Mouse (Mus musculus): ENCODE data around the gene Gm42906. TPM values are rescaled to one million over a fixed set of nuclear protein-coding genes. Genes with fewer than 3 reads are reported as not detected.

The Gm42906 gene
- polyA plus RNA-seq, 1 experiment from 2014 or later, result not detected

DNA sequence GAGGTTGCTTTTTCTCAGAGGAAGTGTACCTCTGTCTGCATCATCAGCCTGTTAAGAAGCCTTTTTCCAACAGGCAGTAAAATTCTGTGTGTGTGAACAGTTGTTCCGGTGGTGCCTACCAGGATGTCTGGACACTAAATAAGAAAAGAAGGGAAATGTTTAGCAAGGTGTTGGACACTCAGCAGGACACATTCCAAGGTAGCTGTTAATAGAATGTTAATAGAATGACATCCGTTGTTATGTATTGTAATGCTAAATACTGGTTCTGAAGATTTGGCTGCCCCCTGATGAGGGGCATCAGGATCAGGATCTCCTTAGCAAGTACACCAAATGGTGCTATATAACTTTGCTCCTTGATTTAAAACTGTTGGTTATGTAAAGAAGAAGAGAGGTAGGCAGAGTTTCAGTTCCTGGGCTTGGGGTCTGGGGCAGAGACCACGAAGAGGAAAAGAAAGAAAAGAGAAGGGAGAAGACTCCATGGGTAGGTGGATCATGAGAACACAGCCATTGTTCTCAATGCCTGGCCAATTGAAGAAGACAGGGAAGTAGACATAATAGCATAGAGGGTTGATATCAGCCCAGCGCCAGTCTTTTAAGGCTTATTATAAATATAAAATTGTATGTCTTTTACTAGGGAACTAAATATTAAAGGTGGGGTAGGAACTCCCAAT lies 204.1 kb downstream of the Gm42906 start:
- H3K27me3 ChIP-seq, result no peaks in the 10 kb centered on the region
- no peak overlapping the region for H3K4me3 ChIP-seq
- no peak overlapping the region for H3K4me2 ChIP-seq
- H3K27ac ChIP-seq, result no peak overlapping the region
- no peaks in the 10 kb centered on the region for H3K9me3 ChIP-seq
- H3K36me3 ChIP-seq, result 0 out of 2 replicates have a peak, but pooled peaks cover 4% of the 10 kb centered on the region
- no peak overlapping the region for H3K9ac ChIP-seq
- 55% methylated on average over 4 of the region's 4 CpGs for WGBS
- no peaks in the 10 kb centered on the region for H3K4me1 ChIP-seq
- no peak for ATAC-seq (ENCODE audit: borderline replicate concordance, extremely low read depth, low FRiP score, low TSS enrichment)

DNA sequence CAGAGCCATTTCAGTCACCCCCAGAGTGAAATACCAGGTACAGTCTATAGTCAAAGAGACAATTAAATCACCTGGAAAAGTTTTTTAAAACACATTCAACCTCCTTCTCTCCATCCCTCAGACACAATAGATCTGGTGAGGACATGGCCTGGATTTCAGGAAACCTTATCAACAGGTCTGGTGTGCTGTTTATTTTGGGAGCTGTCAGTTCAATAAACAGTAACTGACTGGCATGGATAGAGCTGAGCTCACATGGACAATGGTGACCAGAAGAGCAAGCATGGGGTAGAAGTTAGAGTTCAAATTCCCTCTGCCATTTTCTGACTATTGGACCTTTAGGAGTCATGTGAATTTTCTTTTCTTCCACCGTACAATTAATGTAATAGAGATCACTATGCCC lies 205.2 kb downstream of the Gm42906 start:
- Histone ChIP-seq H3K27me3 (no peaks in the 10 kb centered on the region), H3K36me3 (0 out of 2 replicates have a peak, but pooled peaks cover 4% of the 10 kb centered on the region), H3K27ac (no peak overlapping the region), H3K4me2 (no peak overlapping the region), H3K4me3 (no peak overlapping the region), H3K4me1 (no peaks in the 10 kb centered on the region), H3K9me3 (no peaks in the 10 kb centered on the region), H3K9ac (no peak overlapping the region)
- WGBS, result 83% methylated on average over 1 of the region's 1 CpGs
- no peak for ATAC-seq (ENCODE audit: borderline replicate concordance, extremely low read depth, low FRiP score, low TSS enrichment)

DNA sequence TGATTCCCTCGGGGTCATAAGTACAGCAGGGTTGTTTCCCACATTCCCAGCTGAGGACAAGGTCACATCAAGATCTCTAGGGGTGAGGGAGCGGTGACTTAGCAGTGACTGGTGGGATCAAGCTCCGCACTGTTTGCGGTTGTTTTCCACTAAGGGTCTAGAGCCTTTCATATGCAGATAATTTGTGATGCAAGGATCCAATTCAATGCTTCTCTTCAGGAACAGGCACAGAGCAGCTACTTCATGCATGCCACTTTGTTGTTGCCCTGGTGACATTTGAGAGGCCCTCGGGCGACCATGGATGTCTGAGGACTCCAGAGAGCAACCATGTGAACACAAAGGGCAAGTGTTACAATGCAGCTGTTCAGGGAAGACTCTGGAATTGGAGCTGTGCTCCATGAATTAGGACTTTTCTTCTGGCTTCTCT lies 209.3 kb downstream of the Gm42906 start:
- Histone ChIP-seq H3K4me3 (no peak overlapping the region), H3K4me2 (no peak overlapping the region), H3K36me3 (0 out of 2 replicates have a peak, but pooled peaks cover 4% of the 10 kb centered on the region), H3K27ac (no peak overlapping the region), H3K27me3 (no peaks in the 10 kb centered on the region), H3K9me3 (no peaks in the 10 kb centered on the region), H3K9ac (no peak overlapping the region), H3K4me1 (no peaks in the 10 kb centered on the region)
- ATAC-seq (ENCODE audit: borderline replicate concordance, extremely low read depth, low FRiP score, low TSS enrichment), result no peak
- 63% methylated on average over 6 of the region's 6 CpGs for WGBS

DNA sequence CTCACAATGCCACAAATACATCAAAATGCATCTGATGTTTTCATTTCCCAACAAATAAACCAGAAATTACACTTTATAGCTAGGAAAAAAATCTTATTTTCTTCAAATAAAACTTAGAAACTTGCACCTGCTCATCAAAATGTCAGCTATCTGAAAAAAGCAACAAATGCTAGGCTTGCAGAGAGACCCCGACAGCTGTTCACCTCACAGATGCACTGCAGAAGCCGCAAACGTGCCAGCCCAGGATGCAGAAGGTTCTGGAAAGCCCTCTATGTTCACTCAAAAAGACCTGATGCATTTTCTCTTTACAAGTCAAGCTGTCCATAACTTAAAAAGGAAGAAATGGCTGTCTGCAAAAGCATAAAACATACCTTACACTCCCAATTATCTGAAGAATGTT lies 214.9 kb downstream of the Gm42906 start:
- Histone ChIP-seq H3K4me2 (no peak overlapping the region), H3K27me3 (no peaks in the 10 kb centered on the region), H3K4me1 (no peaks in the 10 kb centered on the region), H3K4me3 (no peak overlapping the region), H3K27ac (no peak overlapping the region), H3K9ac (no peak overlapping the region), H3K36me3 (no peaks in the 10 kb centered on the region), H3K9me3 (no peaks in the 10 kb centered on the region)
- 78% methylated on average over 3 of the region's 3 CpGs for WGBS
- no peak for ATAC-seq (ENCODE audit: borderline replicate concordance, extremely low read depth, low FRiP score, low TSS enrichment)

DNA sequence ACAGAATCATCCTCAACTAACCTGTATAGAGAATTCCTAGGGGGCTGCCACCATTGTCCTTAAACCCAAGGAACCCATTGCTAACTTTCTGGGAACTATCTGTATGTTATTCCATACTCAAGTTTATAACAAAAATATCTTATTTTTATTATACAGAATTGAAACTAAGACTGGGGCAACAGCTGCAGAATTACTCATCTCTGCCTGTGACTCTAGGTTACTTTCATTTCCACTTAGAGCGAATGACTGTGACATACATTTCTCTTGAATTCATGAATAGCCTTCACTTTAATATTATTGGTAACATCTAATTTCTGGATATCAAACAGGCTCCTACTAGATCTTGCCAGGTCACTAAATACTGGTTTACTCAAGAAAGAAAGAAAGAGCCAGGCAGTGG lies 217.1 kb downstream of the Gm42906 start:
- 96% methylated on average over 1 of the region's 1 CpGs for WGBS
- Histone ChIP-seq H3K4me3 (no peak overlapping the region), H3K4me2 (no peak overlapping the region), H3K4me1 (no peaks in the 10 kb centered on the region), H3K36me3 (no peaks in the 10 kb centered on the region), H3K9ac (no peak overlapping the region), H3K27me3 (no peaks in the 10 kb centered on the region), H3K27ac (no peak overlapping the region), H3K9me3 (no peaks in the 10 kb centered on the region)
- ATAC-seq (ENCODE audit: borderline replicate concordance, extremely low read depth, low FRiP score, low TSS enrichment), result no peak

DNA sequence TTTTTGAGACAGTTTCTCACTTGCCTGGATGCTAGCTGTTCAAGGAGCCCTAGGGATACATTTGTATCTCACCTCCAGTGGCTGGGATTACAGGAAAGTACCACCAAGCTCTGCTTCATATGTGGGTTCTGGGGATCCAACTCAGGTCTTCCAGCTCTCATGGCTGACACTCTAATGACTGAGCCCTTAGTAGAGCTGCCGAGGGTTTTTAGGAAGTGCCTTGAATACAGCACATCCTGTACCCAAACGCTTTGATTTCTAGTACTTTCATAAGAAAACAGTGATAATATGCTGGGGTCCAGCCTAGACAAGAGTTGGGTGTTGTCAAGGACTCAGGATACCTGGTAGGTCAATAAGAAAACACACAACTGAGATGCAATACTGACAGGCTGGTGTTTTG lies 217.9 kb downstream of the Gm42906 start:
- no peaks in the 10 kb centered on the region for H3K9me3 ChIP-seq
- H3K27ac ChIP-seq, result no peak overlapping the region
- H3K4me3 ChIP-seq, result no peak overlapping the region
- no peak overlapping the region for H3K4me2 ChIP-seq
- H3K36me3 ChIP-seq, result no peaks in the 10 kb centered on the region
- no peaks in the 10 kb centered on the region for H3K4me1 ChIP-seq
- no peaks in the 10 kb centered on the region for H3K27me3 ChIP-seq
- 58% methylated on average over 2 of the region's 2 CpGs for WGBS
- no peak for ATAC-seq (ENCODE audit: borderline replicate concordance, extremely low read depth, low FRiP score, low TSS enrichment)
- no peak overlapping the region for H3K9ac ChIP-seq

DNA sequence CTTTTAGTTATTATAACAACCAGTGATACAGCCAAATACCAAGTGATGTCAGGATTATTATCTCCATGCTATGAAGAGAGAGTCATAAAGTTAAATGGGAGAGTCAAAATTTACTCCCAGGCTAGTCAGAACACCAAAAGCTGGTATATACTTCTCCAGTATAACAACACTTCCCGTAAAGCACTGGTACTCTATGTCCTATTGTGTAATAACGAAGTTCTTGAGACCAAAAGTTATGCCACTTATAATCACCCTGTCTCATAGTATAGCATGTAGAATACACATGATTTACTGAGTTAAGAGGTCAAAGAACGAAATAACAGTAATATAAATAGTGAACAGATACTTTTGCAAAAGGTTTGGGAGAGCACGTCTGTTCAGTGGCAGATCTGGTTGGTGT lies 222.9 kb downstream of the Gm42906 start:
- no peaks in the 10 kb centered on the region for H3K36me3 ChIP-seq
- WGBS, result 85% methylated on average over 4 of the region's 4 CpGs
- no peaks in the 10 kb centered on the region for H3K9me3 ChIP-seq
- no peak for ATAC-seq (ENCODE audit: borderline replicate concordance, extremely low read depth, low FRiP score, low TSS enrichment)
- H3K4me2 ChIP-seq, result no peak overlapping the region
- no peak overlapping the region for H3K4me3 ChIP-seq
- no peak overlapping the region for H3K27ac ChIP-seq
- no peak overlapping the region for H3K9ac ChIP-seq
- H3K4me1 ChIP-seq, result 0 out of 2 replicates have a peak, but pooled peaks cover 5% of the 10 kb centered on the region
- no peaks in the 10 kb centered on the region for H3K27me3 ChIP-seq

DNA sequence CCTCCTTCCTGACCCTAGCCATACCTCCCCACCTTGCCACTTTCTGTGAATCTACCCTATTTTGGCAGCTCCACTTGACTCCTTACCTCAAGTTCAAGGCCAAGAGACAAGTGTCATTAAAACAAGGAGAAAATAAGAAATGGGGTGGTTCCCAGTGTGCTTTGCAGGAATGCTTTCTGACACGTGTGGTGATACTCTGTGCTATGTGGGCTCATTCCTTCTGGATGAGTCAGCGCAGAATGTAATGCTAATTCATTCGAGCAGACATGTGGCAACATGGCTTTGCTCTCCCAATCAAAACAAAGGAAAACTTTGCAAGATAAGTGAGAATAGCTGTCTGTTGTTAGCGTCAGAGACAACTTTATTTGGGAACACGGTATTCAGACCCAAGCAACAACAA lies 225.0 kb downstream of the Gm42906 start:
- Histone ChIP-seq H3K4me1 (0 out of 2 replicates have a peak, but pooled peaks cover 5% of the 10 kb centered on the region), H3K27ac (no peak overlapping the region), H3K9ac (no peak overlapping the region), H3K27me3 (no peaks in the 10 kb centered on the region), H3K36me3 (no peaks in the 10 kb centered on the region), H3K4me3 (no peak overlapping the region), H3K4me2 (no peak overlapping the region), H3K9me3 (no peaks in the 10 kb centered on the region)
- WGBS, result 26% methylated on average over 5 of the region's 5 CpGs
- ATAC-seq (ENCODE audit: borderline replicate concordance, extremely low read depth, low FRiP score, low TSS enrichment), result no peak

DNA sequence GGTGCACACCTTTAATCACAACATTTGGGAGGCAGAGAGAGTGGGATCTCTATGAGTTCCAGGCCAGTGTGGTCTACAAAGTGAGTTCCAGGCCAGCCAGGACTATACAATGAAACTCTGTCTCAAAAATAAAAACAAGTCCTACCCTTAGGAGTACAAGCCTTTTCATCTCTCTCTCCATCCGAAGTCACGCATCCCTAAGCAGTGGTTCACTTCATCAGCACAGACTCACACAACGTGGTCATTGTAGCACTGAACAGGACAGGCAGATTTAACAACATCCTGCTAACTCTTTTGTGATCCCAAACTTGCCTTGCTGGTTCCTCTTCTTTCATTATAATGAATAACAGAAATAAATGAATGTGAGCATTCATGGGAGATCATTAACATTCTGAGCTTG lies 226.7 kb downstream of the Gm42906 start:
- H3K4me2 ChIP-seq, result no peak overlapping the region
- WGBS, result 79% methylated on average over 3 of the region's 3 CpGs
- H3K4me1 ChIP-seq, result peaks cover 11% of the 10 kb centered on the region
- no peak overlapping the region for H3K4me3 ChIP-seq
- ATAC-seq (ENCODE audit: borderline replicate concordance, extremely low read depth, low FRiP score, low TSS enrichment), result no peak
- no peaks in the 10 kb centered on the region for H3K27me3 ChIP-seq
- H3K36me3 ChIP-seq, result no peaks in the 10 kb centered on the region
- no peaks in the 10 kb centered on the region for H3K9me3 ChIP-seq
- H3K9ac ChIP-seq, result no peak overlapping the region
- no peak overlapping the region for H3K27ac ChIP-seq

DNA sequence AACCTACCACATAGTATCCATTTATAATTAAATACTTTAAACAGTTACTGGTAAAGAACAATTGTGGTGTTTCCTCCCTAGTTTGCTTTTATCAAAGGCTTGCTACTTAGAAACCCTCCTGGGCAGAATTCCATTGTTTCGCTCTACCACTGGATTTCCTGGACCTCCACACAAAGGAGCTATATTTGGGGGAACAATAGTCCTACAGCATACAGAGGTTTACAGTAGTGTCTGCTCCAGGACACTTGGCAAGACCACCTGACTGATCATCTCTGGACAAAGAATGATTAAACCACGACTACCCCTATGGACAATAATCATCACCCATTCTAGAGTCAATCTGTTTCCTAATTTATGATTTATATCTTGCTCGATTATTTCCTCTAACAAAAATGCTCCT lies 228.7 kb downstream of the Gm42906 start:
- Histone ChIP-seq H3K4me3 (no peak overlapping the region), H3K4me2 (no peak overlapping the region), H3K27ac (no peak overlapping the region), H3K4me1 (peaks cover 13% of the 10 kb centered on the region), H3K9me3 (no peaks in the 10 kb centered on the region), H3K36me3 (no peaks in the 10 kb centered on the region), H3K27me3 (no peaks in the 10 kb centered on the region), H3K9ac (no peak overlapping the region)
- no peak for ATAC-seq (ENCODE audit: borderline replicate concordance, extremely low read depth, low FRiP score, low TSS enrichment)
- WGBS, result 68% methylated on average over 3 of the region's 3 CpGs

DNA sequence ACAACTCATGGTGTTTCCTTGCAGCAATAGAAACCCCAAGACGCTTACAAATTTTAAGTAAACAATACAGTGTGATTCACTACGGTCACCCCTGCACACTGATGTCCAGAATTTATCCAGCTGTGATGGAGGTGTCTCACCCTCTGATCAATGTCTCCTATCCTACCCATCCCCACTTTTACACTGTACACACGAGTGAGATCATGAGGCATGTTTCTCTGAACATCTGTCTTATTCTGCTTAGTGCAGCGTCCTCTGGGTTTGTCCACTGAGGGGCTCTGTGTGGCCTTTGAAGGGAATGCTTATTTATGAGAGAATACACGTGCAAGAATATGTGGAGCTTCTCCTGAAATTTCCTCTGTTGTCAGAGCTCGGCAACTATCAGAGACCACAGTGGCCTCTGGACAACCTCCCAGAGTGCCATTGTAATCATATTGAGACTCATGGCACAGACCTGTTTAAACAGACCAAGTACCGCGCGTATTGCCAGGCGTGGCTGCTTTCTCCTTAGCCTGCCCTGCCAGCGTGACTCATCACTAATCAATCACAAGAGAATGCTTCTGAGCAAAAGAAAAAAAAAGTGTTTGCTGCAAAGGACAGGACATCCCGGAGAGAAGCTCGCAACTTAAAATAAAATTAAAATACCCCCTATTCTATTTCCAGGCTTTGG lies 231.2 kb downstream of the Gm42906 start:
- WGBS, result 37% methylated on average over 13 of the region's 13 CpGs
- Histone ChIP-seq H3K9me3 (no peaks in the 10 kb centered on the region), H3K4me2 (no peak overlapping the region), H3K4me3 (no peak overlapping the region), H3K9ac (no peak overlapping the region), H3K4me1 (peaks cover 17% of the 10 kb centered on the region), H3K27ac (no peak overlapping the region), H3K27me3 (no peaks in the 10 kb centered on the region), H3K36me3 (no peaks in the 10 kb centered on the region)
- no peak for ATAC-seq (ENCODE audit: borderline replicate concordance, extremely low read depth, low FRiP score, low TSS enrichment)

DNA sequence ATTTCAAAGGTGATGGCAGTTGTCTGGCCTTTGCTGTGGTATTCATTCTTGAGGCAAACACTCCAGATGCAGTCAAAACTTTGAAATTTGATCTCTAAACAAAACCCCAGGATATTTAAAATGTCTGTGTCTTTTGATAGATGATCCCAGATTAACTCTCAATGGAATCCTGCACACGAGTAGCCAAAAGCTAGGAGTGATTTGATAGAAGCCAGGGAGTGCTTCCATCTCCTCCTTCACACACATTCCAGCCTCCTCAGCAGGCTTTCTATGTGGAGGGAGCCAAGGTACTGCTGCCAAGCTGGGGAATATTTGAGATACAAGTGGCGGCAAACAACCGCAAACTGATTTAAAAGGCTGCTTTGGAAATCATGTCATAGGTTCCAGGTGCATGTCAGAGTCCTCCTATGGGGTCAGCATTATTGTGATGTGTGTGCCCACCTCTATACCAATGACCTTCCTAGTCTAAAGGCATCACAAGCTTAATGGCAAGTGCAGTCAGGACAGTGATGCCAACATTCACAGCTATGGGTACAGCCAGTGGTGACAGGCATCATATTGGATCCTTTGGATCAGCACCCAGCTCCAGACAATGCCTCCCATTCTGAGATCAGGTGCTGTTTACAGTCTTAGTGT lies 234.0 kb downstream of the Gm42906 start:
- H3K4me1 ChIP-seq, result peaks cover 30% of the 10 kb centered on the region
- H3K9ac ChIP-seq, result no peak overlapping the region
- no peaks in the 10 kb centered on the region for H3K27me3 ChIP-seq
- no peak; the same call in 1 of the 2 replicates for ATAC-seq (ENCODE audit: borderline replicate concordance, extremely low read depth, low FRiP score, low TSS enrichment)
- H3K4me3 ChIP-seq, result no peak overlapping the region
- no peaks in the 10 kb centered on the region for H3K36me3 ChIP-seq
- no peak overlapping the region for H3K4me2 ChIP-seq
- H3K27ac ChIP-seq, result no peak overlapping the region
- 31% methylated on average over 3 of the region's 3 CpGs for WGBS
- no peaks in the 10 kb centered on the region for H3K9me3 ChIP-seq

All from lung, embryonic 15.5 days (tissue).